Mouse (Mus musculus): ENCODE results near the gene Gsg1. TPM values are rescaled to one million over a fixed set of nuclear protein-coding genes. Genes with fewer than 3 reads are reported as not detected.
A peak's percentile ranks its signal among the peaks of the same experiment; 100 is the strongest.

Gene Gsg1
- total and polyA plus RNA-seq, 3 experiments = not detected

DNA sequence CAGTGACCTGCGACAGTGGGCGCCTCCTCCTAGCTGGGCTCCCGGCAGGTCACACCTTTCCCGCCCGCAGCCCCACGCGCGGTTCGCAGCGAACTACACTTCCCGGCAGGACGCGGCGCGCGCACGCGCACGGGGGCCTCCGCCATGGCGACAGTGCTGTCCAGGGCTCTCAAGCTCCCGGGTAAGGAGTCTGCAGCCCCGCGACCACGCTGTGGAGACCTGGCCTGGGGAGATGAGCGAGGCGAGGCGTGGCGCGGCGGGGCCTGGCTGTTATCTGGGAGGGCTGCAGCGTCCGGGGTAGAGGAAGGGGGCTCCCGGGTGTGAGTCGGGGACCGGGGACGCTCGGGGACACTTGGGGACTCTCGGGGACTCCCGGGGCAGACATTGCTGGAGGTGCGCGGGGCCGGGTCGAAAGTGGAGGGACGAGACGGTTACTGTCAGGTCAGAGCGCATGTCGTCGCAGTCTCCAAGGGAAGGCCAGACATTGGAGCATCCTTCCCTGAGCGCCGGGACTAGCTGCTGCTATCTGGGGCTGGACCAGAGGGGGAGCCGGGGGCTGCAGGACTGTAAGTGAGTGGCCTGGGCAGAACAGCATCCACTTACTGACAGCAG lies 56.1 kb downstream of the Gsg1 start, which contains the start of the genes Fam234b and Hebp1:
Gene Fam234b, plus strand, starts transcription at position 57 of the 612 bp plus-strand sequence.
Gene Hebp1, minus strand, starts transcription at position 102 of the 612 bp plus-strand sequence.
- peak; percentile 84 for DNase-seq (ENCODE audit: low read depth, low spot score)
- H3K4me1 ChIP-seq (ENCODE audit: control insufficient read depth in 1 of 2, insufficient read depth in 2 of 2, low read length in 2 of 2) = peaks cover 9 to 13% of the 10 kb centered on the region in 2 experiments; a peak in 3 of 4 replicates

GRCm38 (mm10) chr6:135197446-135197845 lies 56.7 kb downstream of the Gsg1 start:
- peaks cover 9 to 13% of the 10 kb centered on the region in 2 experiments; a peak in 3 of 4 replicates for H3K4me1 ChIP-seq (ENCODE audit: control insufficient read depth in 1 of 2, insufficient read depth in 2 of 2, low read length in 2 of 2)
- peak overlapping the region; percentile 76 for H3K9ac ChIP-seq (ENCODE audit: control insufficient read depth, low read depth, low read length, poor library complexity, severe bottlenecking)

More for the DNA sequence above, 56.1 kb downstream of the Gsg1 start, which contains the start of the genes Fam234b and Hebp1:
- H3K36me3 ChIP-seq (ENCODE audit: control insufficient read depth in 1 of 2, insufficient read depth in 2 of 2, low read length in 2 of 2) = peaks cover 0 to 12% of the 10 kb centered on the region in 2 experiments; a peak in 2 of 4 replicates
- H3K9me3 ChIP-seq (replicated peaks; ENCODE audit: insufficient read depth, low read length) = no peaks in the 10 kb centered on the region
- H3K9ac ChIP-seq (ENCODE audit: control insufficient read depth, low read depth, low read length, poor library complexity, severe bottlenecking) = peak within 1 kb of the TSS; percentile 76
- H3K4me3 ChIP-seq (ENCODE audit: control insufficient read depth in 1 of 2, insufficient read depth in 1 of 2, low read depth in 2 of 2, low read length in 2 of 2) = peak within 1 kb of the TSS; percentile 72 to 74
- peak within 1 kb of the TSS; percentile 70 for H3K27ac ChIP-seq (ENCODE audit: control insufficient read depth, low read depth, low read length)
- peak; percentile 89 for TF ChIP-seq HCFC1 (IDR thresholded peaks at IDR 0.05; ENCODE audit: low read depth, low read length)
- TF ChIP-seq MAX (IDR thresholded peaks at IDR 0.05; ENCODE audit: low read length) = peak; percentile 18; the same call in 1 of the 2 replicates
- no peak for TF ChIP-seq MYC (IDR thresholded peaks at IDR 0.05; ENCODE audit: low read depth, low read length)
- TF ChIP-seq EP300 (IDR thresholded peaks at IDR 0.05; ENCODE audit: low read depth in 1 of 2, low read length in 2 of 2) = no peak
- TF ChIP-seq NELFE (IDR thresholded peaks at IDR 0.05; ENCODE audit: low read depth, low read length) = peak; percentile 38
- peak; percentile 43; the same call in 1 of the 2 replicates for TF ChIP-seq MXI1 (IDR thresholded peaks at IDR 0.05; ENCODE audit: low read depth, low read length)
- TF ChIP-seq CTCF (IDR thresholded peaks at IDR 0.05 in 2 of 3, conservative IDR thresholded peaks at IDR 0.05 in 1 of 3; ENCODE audit: control insufficient read depth in 1 of 3, insufficient read depth in 1 of 3, low read depth in 2 of 3, low read length in 3 of 3, poor library complexity in 1 of 3, severe bottlenecking in 1 of 3) = no peak
- no peak for TF ChIP-seq E2F4 (IDR thresholded peaks at IDR 0.05; ENCODE audit: borderline replicate concordance, low read depth, low read length)
- TF ChIP-seq ETS1 (IDR thresholded peaks at IDR 0.05; ENCODE audit: low read depth, low read length) = no peak
- TF ChIP-seq BHLHE40 (IDR thresholded peaks at IDR 0.05; ENCODE audit: borderline replicate concordance, low read depth, low read length) = no peak
- TF ChIP-seq POLR2AphosphoS5 (IDR thresholded peaks at IDR 0.05; ENCODE audit: borderline replicate concordance, low read depth, low read length) = no peak
- TF ChIP-seq UBTF (IDR thresholded peaks at IDR 0.05; ENCODE audit: borderline replicate concordance, insufficient read depth, low read depth, low read length) = no peak
- TF ChIP-seq KAT2A (conservative IDR thresholded peaks at IDR 0.05; ENCODE audit: low read depth, low read length) = no peak; the same call in 1 of the 2 replicates
- TF ChIP-seq MAFK (IDR thresholded peaks at IDR 0.05; ENCODE audit: borderline replicate concordance, low read depth, low read length) = no peak
- peak; percentile 56 to 61 for TF ChIP-seq POLR2A (IDR thresholded peaks at IDR 0.05; ENCODE audit: control insufficient read depth in 1 of 2, insufficient read depth in 1 of 2, low read depth in 1 of 2, low read length in 2 of 2, poor library complexity in 1 of 2)
- TF ChIP-seq TCF12 (IDR thresholded peaks at IDR 0.05; ENCODE audit: low read depth, low read length) = peak; percentile 28; the same call in 1 of the 2 replicates
- no peak for TF ChIP-seq MEF2A (IDR thresholded peaks at IDR 0.05; ENCODE audit: extremely low read depth, insufficient replicate concordance, low read depth, low read length, poor library complexity, severe bottlenecking)
- TF ChIP-seq RCOR1 (IDR thresholded peaks at IDR 0.05; ENCODE audit: low read depth, low read length) = no peak
- TF ChIP-seq NRF1 (IDR thresholded peaks at IDR 0.05; ENCODE audit: insufficient read depth, low read depth, low read length, poor library complexity, severe bottlenecking) = peak; percentile 87
- TF ChIP-seq GATA1 (IDR thresholded peaks at IDR 0.05; ENCODE audit: low read depth, low read length) = no peak
- TF ChIP-seq TBP (IDR thresholded peaks at IDR 0.05; ENCODE audit: low read depth, low read length) = no peak
- TF ChIP-seq ELF1 (IDR thresholded peaks at IDR 0.05; ENCODE audit: low read depth, low read length) = 0 out of 2 replicates have a peak, but pooled peaks have one; percentile 5
- TF ChIP-seq CHD1 (IDR thresholded peaks at IDR 0.05; ENCODE audit: low read depth, low read length) = no peak
- H3K27me3 ChIP-seq (ENCODE audit: control insufficient read depth in 1 of 2, insufficient read depth in 2 of 2, low read length in 2 of 2) = no peaks in the 10 kb centered on the region
- H3K79me2 ChIP-seq (ENCODE audit: control insufficient read depth, insufficient read depth, low read length, poor library complexity) = peaks cover 6% of the 10 kb centered on the region

More at GRCm38 (mm10) chr6:135197446-135197845, 56.7 kb downstream of the Gsg1 start:
- peaks cover 0 to 12% of the 10 kb centered on the region in 2 experiments; a peak in 2 of 4 replicates for H3K36me3 ChIP-seq (ENCODE audit: control insufficient read depth in 1 of 2, insufficient read depth in 2 of 2, low read length in 2 of 2)
- peaks cover 6% of the 10 kb centered on the region for H3K79me2 ChIP-seq (ENCODE audit: control insufficient read depth, insufficient read depth, low read length, poor library complexity)
- H3K4me3 ChIP-seq (ENCODE audit: control insufficient read depth in 1 of 2, insufficient read depth in 1 of 2, low read depth in 2 of 2, low read length in 2 of 2) = peak overlapping the region; percentile 72 to 74
- DNase-seq (ENCODE audit: low read depth, low spot score) = no peak
- H3K9me3 ChIP-seq (replicated peaks; ENCODE audit: insufficient read depth, low read length) = no peaks in the 10 kb centered on the region
- TF ChIP-seq RAD21 (IDR thresholded peaks at IDR 0.05; ENCODE audit: low read depth, low read length) (no peak), CHD1 (IDR thresholded peaks at IDR 0.05; ENCODE audit: low read depth, low read length) (0 out of 2 replicates have a peak, but pooled peaks have one; percentile 35)
- H3K27me3 ChIP-seq (ENCODE audit: control insufficient read depth in 1 of 2, insufficient read depth in 2 of 2, low read length in 2 of 2) = no peaks in the 10 kb centered on the region
- peak overlapping the region; percentile 40 for H3K27ac ChIP-seq (ENCODE audit: control insufficient read depth, low read depth, low read length)

Data from MEL (cell line).